Mouse (Mus musculus): ENCODE results near the gene Abhd16b. TPM values are rescaled to one million over a fixed set of nuclear protein-coding genes. Genes with fewer than 3 reads are reported as not detected.
A peak's percentile ranks its signal among the peaks of the same experiment; 100 is the strongest.
"Not testable (repeated sequence)": the region's sequence is repeated elsewhere in the genome, so short reads cannot be mapped to it uniquely, and the experiment has no call there.

Gene Abhd16b
- polyA plus RNA-seq, 1 experiment from 2014 or later = 0.08 TPM

DNA sequence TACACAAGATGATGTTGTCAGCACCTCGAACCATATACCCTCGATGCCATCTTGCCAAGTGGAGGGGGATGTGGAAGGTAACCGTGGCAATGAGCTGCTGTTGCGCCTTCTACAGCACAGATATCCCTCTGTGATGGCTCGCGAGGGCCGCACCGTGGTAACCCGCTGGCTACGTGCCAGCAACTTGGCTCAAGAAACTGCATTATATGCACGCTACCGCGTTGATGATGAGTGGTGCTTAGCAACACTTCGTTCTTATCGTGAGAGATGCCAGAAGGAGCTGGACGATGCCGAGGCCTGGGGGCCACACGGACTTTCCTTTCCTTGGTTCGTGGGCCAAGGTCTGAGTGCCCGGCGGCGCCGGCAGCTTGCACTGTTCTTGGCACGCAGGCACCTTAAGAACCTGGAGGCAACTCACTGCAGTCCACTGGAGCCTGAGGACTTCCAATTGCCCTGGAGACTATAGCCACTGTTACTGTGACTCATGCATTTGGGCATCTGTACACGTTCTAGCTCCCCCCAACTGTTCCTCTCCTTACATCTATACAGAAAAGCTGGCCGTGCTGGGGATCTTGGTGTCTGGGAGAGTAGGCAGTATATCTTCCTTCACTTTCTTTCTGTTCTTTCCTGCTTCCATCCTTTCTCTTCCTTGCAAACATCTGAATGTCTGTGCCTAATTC, 1.4 kb downstream of the Abhd16b start:
- 84% methylated on average over 26 of the region's 26 CpGs for WGBS
- no peak for DNase-seq (ENCODE audit: low spot score)
- Histone ChIP-seq H3K27ac (no peak overlapping the region), H3K9me3 (replicated peaks) (no peaks in the 10 kb centered on the region), H3K4me3 (no peak overlapping the region), H3K27me3 (ENCODE audit: low read depth, poor library complexity, severe bottlenecking) (no peaks in the 10 kb centered on the region), H3K36me3 (peaks cover 3% of the 10 kb centered on the region), H3K4me1 (peaks cover 17% of the 10 kb centered on the region)

DNA sequence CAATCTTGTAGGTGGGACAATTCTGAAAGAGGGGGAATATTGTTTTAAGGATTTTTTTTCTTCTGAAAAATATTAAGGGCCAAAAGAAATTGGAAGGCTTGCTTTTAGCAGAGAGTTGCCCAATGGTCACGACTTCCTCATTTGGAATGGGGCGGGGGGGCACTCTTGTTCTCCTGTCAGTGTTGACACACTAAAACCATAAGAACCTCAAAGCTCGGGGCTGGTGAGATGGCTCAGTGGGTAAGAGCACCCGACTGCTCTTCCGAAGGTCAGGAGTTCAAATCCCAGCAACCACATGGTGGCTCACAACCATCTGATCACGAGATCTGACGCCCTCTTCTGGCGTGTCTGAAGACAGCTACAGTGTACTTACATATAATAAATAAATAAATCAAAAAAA, 2.8 kb downstream of the Abhd16b start:
- not testable (repeated sequence) for H3K9me3 ChIP-seq (replicated peaks)
- 66% methylated on average over 8 of the region's 8 CpGs for WGBS

DNA sequence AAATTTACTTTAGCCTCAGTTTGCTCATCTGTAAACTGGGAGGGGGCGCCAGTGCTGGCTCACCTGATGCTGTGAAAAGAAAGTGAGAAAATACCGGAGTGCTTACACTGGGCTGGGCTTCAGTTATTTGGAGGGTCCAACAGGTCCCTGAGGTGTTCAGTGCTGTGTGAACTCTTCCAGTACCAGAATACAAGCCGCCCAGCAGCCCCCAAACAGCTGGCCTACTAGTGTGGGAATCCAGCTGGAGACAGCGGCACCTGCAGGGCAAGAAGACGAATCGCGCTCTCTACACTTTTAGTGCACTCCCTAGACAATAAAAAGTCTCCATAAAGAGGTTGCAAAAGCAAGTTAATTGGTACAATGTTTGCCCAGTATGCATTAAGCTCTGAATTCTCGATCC, 3.3 kb downstream of the Abhd16b start:
- peak; percentile 74 for DNase-seq (ENCODE audit: low spot score)
- Histone ChIP-seq H3K27me3 (ENCODE audit: low read depth, poor library complexity, severe bottlenecking) (no peaks in the 10 kb centered on the region), H3K36me3 (peaks cover 22% of the 10 kb centered on the region), H3K27ac (peak overlapping the region; percentile 88; the same call in 1 of the 2 replicates), H3K9me3 (replicated peaks) (no peaks in the 10 kb centered on the region), H3K4me3 (peak overlapping the region; percentile 93), H3K4me1 (peaks cover 17% of the 10 kb centered on the region)
- WGBS = 14% methylated on average over 8 of the region's 8 CpGs

More for the DNA sequence above, 2.8 kb downstream of the Abhd16b start:
- not testable (repeated sequence) for H3K4me3 ChIP-seq; H3K27ac ChIP-seq; DNase-seq (ENCODE audit: low spot score); H3K27me3 ChIP-seq (ENCODE audit: low read depth, poor library complexity, severe bottlenecking)
- Histone ChIP-seq H3K36me3 (peaks cover 18% of the 10 kb centered on the region), H3K4me1 (peaks cover 17% of the 10 kb centered on the region)

DNA sequence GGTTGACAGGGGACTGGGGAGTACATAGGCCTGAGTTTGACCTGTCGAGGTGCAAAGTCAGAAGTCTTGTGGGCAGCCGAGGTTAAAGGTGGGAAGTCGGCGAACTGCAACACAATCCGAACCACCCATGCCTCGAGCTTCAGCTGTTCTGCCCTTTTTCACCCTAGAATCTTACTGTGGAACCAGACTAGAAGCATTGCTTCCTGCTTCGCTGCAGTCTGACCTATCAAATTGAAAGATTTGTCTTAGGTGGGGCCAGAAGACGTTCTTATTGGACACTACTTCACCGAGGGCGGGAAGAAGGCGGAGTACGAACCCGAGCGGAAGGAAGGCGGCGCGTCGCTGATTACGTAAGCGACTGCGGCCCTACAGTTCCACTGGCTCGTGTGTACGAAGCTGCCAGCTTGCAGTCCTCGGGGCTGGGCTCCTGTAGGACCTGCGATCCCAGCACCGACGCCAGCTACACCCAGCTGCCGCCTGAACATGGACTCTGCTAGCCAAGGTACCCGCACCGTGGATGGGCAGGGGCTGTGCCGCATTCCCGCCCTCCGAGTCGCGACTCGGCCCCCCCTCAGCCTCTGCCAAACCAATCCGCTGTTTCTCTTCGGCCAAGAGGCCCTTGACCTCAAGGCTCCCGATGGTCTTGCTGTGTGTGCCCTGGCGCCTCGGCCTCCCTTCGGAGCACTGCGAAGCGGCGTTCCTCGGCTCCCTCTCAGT, 4.0 kb downstream of the Abhd16b start, which contains the start of gene Tpd52l2:
Gene Tpd52l2, plus strand, starts transcription at position 312 of the 717 bp plus-strand sequence.
- H3K36me3 ChIP-seq = peaks cover 29% of the 10 kb centered on the region
- DNase-seq (ENCODE audit: low spot score) = peak; percentile 94
- H3K9me3 ChIP-seq (replicated peaks) = no peaks in the 10 kb centered on the region
- peak within 1 kb of the TSS; percentile 93 for H3K4me3 ChIP-seq
- no peaks in the 10 kb centered on the region for H3K27me3 ChIP-seq (ENCODE audit: low read depth, poor library complexity, severe bottlenecking)
- peaks cover 17% of the 10 kb centered on the region for H3K4me1 ChIP-seq
- H3K27ac ChIP-seq = peak within 1 kb of the TSS; percentile 88
- WGBS = under 1% methylated on average over 46 of the region's 46 CpGs

DNA sequence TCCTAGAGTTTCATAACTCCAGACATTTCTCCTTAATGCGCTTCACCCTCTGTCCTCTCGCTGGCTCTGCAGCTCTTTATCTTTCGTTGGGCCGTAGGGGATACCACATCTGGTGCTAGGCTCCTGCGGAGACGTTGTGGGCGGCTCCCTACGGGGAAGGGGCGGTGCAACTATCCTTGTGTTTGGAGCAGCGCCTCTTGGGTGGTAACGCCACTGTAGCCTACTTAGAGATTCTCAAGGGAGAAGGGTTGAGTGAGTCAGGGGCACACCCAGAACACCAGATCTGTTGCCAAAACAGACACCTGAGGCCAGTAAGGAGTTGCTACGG, 4.5 kb downstream of the Abhd16b start:
- H3K4me1 ChIP-seq = peaks cover 17% of the 10 kb centered on the region
- H3K27ac ChIP-seq = peak overlapping the region; percentile 88
- H3K4me3 ChIP-seq = peak overlapping the region; percentile 93
- peaks cover 34% of the 10 kb centered on the region for H3K36me3 ChIP-seq
- H3K9me3 ChIP-seq (replicated peaks) = no peaks in the 10 kb centered on the region
- under 1% methylated on average over 12 of the region's 12 CpGs for WGBS
- no peak for DNase-seq (ENCODE audit: low spot score)
- H3K27me3 ChIP-seq (ENCODE audit: low read depth, poor library complexity, severe bottlenecking) = no peaks in the 10 kb centered on the region

DNA sequence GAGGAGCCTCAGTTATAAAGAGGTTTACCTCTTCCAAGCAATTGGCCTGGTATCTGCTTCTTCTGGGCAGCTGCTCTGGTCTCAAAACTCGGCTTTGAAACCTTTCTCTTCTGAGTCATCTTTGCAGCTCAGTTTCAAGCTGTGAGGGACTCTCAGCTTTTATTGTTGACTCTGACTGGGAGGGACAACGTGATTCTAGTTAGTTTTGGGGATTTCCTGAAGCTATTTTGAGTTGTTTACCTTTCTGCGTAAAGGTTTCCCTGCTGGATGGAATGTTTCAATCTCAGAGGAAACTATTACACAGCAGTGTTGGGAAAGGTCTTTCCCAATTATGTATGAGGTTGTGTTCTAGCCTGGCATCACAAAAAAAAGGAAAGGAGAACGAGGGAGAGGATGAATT, 5.6 kb downstream of the Abhd16b start:
- 0 out of 2 replicates have a peak overlapping the region, but pooled peaks have one; percentile 3 for H3K4me3 ChIP-seq
- no peak overlapping the region for H3K27ac ChIP-seq
- H3K9me3 ChIP-seq (replicated peaks) = no peaks in the 10 kb centered on the region
- H3K27me3 ChIP-seq (ENCODE audit: low read depth, poor library complexity, severe bottlenecking) = no peaks in the 10 kb centered on the region
- H3K36me3 ChIP-seq = peaks cover 46% of the 10 kb centered on the region
- peaks cover 17% of the 10 kb centered on the region for H3K4me1 ChIP-seq
- WGBS = 83% methylated on average over 4 of the region's 4 CpGs
- no peak for DNase-seq (ENCODE audit: low spot score)

DNA sequence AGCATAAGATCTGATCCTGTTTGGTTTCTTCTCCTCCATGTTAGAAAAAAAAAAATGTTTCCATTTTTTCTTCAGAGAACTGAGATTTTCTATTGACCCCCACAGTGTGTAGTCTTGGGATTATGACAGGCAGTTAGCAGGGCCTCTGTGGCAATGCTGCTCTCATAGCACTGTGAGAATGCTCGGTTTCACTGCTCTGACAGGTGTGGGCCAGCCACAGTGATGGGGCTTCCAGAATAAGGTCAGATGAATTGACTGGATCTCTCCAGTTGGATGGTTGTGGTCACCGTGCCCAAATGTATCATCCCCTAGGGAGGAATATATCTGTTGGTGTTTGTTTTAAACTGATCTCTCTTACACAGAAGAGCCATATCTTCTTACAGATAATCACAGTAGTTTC, 16.2 kb downstream of the Abhd16b start:
- Histone ChIP-seq H3K4me3 (no peak overlapping the region), H3K4me1 (no peaks in the 10 kb centered on the region), H3K27ac (no peak overlapping the region), H3K36me3 (peaks cover 99% of the 10 kb centered on the region), H3K9me3 (replicated peaks) (no peaks in the 10 kb centered on the region), H3K27me3 (ENCODE audit: low read depth, poor library complexity, severe bottlenecking) (no peaks in the 10 kb centered on the region)
- DNase-seq (ENCODE audit: low spot score) = no peak
- 85% methylated on average over 2 of the region's 2 CpGs for WGBS

DNA sequence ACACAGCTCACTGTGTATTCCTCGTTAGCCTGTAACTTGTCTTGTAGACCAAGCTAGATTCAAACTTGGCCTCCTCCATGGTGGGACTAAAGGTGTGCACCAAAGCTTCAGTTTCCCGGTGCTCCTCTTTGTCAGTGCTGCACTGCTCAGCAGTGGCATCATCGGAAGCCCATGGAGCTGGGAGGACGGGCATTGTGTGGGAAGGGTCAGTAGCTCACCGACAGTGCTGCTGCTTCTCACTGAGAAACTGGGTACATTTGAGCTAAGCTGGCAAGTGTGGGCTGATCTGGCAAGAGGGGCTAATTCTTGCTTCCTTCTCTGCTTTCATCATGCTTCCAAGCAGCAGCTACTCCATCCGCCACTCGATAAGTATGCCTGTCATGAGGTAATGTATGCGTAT, 18.2 kb downstream of the Abhd16b start:
- Histone ChIP-seq H3K4me3 (no peak overlapping the region), H3K4me1 (no peaks in the 10 kb centered on the region), H3K36me3 (peaks cover 99% of the 10 kb centered on the region), H3K9me3 (replicated peaks) (no peaks in the 10 kb centered on the region), H3K27me3 (ENCODE audit: low read depth, poor library complexity, severe bottlenecking) (no peaks in the 10 kb centered on the region), H3K27ac (no peak overlapping the region)
- no peak for DNase-seq (ENCODE audit: low spot score)
- 96% methylated on average over 8 of the region's 8 CpGs for WGBS

DNA sequence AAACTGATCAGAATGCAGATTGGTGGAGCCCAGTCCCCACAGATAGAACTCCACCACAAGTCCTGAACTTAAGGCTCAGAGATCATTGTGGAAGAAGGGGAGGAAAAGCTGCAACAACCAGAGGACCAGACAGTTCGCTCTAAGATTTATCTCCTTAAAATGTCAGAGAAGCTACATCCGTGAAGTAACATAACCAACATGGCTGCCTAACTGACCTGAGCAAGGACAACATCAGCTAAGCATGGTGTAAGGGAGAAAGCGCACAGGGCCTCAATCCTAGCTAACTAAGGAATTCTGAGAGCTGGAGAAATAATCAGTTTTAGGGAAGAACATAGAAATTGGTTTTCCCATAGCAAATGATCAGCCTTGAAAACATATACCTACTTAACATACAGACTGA, 26.2 kb downstream of the Abhd16b start:
- Histone ChIP-seq H3K9me3 (replicated peaks) (no peaks in the 10 kb centered on the region), H3K27me3 (ENCODE audit: low read depth, poor library complexity, severe bottlenecking) (no peaks in the 10 kb centered on the region), H3K36me3 (peaks cover 56% of the 10 kb centered on the region), H3K4me3 (peak overlapping the region; percentile 98), H3K4me1 (peaks cover 18% of the 10 kb centered on the region), H3K27ac (peak overlapping the region; percentile 96)
- WGBS = 85% methylated on average over 3 of the region's 3 CpGs
- DNase-seq (ENCODE audit: low spot score) = no peak

DNA sequence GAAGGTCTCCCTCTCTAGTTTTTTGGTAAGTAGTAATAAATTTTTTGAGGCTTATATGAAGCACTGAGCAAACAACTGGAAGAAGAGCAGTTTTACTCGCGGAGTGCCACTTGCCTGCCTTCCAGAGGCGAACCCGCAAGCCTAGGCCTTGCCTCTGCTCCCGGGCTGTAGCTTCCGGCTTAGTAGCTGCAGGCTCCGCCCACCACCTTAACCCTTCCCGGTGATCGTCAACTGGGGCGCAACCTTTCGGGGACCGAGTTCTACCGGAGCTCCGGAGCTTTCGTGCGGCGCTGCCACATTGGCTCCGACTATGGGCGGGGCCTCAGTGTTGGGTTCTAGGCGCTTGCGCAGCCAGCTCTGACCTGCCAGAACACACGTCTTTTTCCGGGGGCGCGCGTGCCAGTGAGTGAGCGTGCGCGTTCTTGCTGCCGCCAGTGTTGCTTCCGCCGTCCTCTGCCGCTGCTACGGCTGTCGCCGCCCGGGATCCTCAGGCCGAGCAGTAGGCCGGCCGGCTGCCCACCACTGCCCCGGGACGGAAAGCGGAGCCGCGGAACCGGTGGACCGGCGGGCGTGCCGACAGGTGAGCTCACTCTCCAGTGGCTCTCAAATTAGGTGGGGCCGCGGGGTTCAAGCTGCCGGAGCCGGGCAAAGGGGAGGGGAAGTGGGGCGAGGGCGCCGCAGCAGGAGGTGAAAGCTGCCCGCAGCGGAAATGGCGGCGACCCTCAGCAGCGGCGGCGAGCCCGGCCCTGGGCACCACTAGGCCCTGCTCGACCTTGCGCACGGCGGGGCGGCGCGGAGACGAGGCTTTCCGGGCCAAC, 27.3 kb downstream of the Abhd16b start, which contains the start of gene Dnajc5:
Gene Dnajc5, plus strand, starts transcription at position 368 of the 818 bp plus-strand sequence.
- peak; percentile 96 for DNase-seq (ENCODE audit: low spot score)
- no peaks in the 10 kb centered on the region for H3K9me3 ChIP-seq (replicated peaks)
- peak within 1 kb of the TSS; percentile 96 for H3K27ac ChIP-seq
- H3K27me3 ChIP-seq (ENCODE audit: low read depth, poor library complexity, severe bottlenecking) = no peaks in the 10 kb centered on the region
- peak within 1 kb of the TSS; percentile 98 for H3K4me3 ChIP-seq
- peaks cover 47% of the 10 kb centered on the region for H3K36me3 ChIP-seq
- under 1% methylated on average over 74 of the region's 74 CpGs for WGBS
- H3K4me1 ChIP-seq = peaks cover 18% of the 10 kb centered on the region

DNA sequence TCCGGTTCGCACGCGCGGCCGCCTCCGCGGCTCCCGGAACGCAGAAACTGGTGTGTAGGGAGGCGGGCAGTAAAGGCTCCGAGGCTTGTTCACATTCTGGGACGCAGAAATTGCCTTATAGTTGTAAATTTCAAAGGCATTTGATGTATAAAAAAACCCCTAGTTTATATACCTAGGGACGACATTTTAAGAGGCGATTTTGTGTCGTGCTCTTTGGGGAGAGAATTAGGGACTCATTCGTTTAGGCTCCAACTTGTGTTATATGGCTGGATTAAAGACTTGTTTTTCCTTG, 27.9 kb downstream of the Abhd16b start:
- 0% methylated on average over 17 of the region's 17 CpGs for WGBS
- no peaks in the 10 kb centered on the region for H3K27me3 ChIP-seq (ENCODE audit: low read depth, poor library complexity, severe bottlenecking)

DNA sequence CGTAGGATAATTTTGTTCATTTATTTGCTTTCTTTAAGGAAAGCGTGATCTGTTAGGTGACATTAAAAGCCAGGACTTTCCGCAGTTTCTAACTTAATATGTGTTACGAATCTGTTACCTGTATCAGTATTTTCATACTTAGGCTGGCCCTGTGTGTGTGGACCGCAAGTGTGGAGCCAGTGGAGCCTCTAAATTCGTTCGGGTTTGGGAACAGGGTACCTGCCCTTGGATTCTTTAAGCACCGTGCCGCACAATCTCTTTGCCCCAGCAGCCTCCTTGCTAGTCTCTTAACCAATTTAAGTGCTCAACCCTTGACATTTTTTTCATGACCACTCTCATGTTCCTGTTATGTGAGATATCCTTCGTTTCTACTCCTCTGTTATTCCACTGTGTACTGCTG, 28.5 kb downstream of the Abhd16b start:
- H3K9me3 ChIP-seq (replicated peaks) = no peaks in the 10 kb centered on the region
- peaks cover 18% of the 10 kb centered on the region for H3K4me1 ChIP-seq
- H3K36me3 ChIP-seq = peaks cover 44% of the 10 kb centered on the region
- H3K27ac ChIP-seq = no peak overlapping the region
- H3K4me3 ChIP-seq = peak overlapping the region; percentile 98
- H3K27me3 ChIP-seq (ENCODE audit: low read depth, poor library complexity, severe bottlenecking) = no peaks in the 10 kb centered on the region
- WGBS = 65% methylated on average over 10 of the region's 10 CpGs
- no peak for DNase-seq (ENCODE audit: low spot score)

More for the DNA sequence above, 27.9 kb downstream of the Abhd16b start:
- Histone ChIP-seq H3K9me3 (replicated peaks) (no peaks in the 10 kb centered on the region), H3K4me1 (peaks cover 18% of the 10 kb centered on the region), H3K27ac (peak overlapping the region; percentile 96), H3K36me3 (peaks cover 45% of the 10 kb centered on the region), H3K4me3 (peak overlapping the region; percentile 98)
- no peak for DNase-seq (ENCODE audit: low spot score)

DNA sequence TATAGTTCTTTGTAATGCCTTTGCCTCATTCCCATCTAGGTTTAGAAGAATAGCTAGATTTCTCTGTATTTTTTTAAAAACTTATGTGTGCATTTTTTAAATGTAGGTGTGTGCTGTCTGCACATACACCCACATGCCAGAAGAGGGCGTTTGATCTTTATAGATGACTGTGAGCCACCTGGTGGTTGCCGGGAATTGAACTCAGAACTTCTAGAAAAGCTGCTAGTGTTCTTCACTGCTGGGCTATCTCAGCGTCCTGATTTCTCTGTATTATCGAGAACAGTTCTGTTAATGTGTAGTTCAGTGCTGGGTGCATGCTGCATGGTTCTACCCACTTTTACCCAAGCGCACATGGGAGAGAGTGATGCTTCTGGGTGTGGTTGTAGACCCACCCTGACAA, 29.8 kb downstream of the Abhd16b start:
- peaks cover 18% of the 10 kb centered on the region for H3K4me1 ChIP-seq
- no peak overlapping the region for H3K4me3 ChIP-seq
- 71% methylated on average over 5 of the region's 5 CpGs for WGBS
- H3K27me3 ChIP-seq (ENCODE audit: low read depth, poor library complexity, severe bottlenecking) = no peaks in the 10 kb centered on the region
- H3K9me3 ChIP-seq (replicated peaks) = no peaks in the 10 kb centered on the region
- no peak overlapping the region for H3K27ac ChIP-seq
- H3K36me3 ChIP-seq = peaks cover 42% of the 10 kb centered on the region
- DNase-seq (ENCODE audit: low spot score) = no peak

Data from limb, embryonic 10.5 days (tissue).